Mouse (Mus musculus) heart, postnatal 0 days (tissue): ENCODE measurements at regions not wholly inside any gene's neighbourhood (a gene's known extent, or its start where the extent isn't known, plus 50 kb on each side); places are given as distances from the start of the nearest gene placed in this dataset.

Experiments used
- CTCF ChIP-seq: IDR thresholded peaks from 2 replicates; pipeline ENCODE4 v1.5.1; 2016; ENCODE audit warnings: antibody characterized with exemption, control low read depth, low read depth
- EP300 ChIP-seq: IDR thresholded peaks from 2 replicates; pipeline ENCODE4 v1.6.1; 2016; ENCODE audit warnings: antibody characterized with exemption, low read depth

GRCm38 (mm10) chr13:112121110-112121509 lies 167.1 kb upstream of the Ankrd55 start:
- TF ChIP-seq CTCF (no peak), EP300 (no peak)
